Mouse (Mus musculus): Measurements from ENCODE around the gene Frmpd1.

DNA sequence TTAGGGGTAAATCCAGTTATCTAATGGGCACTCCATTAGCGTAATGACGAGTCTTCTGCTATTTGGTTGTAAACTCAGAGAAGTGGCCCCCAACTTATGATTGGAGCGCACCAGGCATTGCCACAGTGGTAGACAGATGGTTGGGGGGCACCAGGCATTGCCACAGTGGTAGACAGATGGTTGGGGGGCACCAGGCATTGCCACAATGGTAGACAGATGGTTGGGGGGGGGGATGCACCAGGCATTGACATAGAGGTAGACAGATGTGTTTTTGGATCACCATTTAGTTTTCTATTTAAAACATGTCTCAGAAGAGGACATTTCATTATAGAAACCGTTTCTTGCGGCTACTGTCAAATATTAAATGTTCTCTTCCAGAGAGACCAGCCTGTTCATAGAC is 53.6 kb downstream of the Frmpd1 start:
- TF ChIP-seq CTCF (IDR thresholded peaks at IDR 0.05; ENCODE audit: low read depth) (no peak), EP300 (optimal IDR thresholded peaks at IDR 0.05) (no peak)

Measured in stomach, postnatal 0 days (tissue).